Mouse (Mus musculus) MEL (cell line): ENCODE measurements around the gene Edrf1. TPM values are rescaled to one million over a fixed set of nuclear protein-coding genes. Genes with fewer than 3 reads are reported as not detected.

ENCODE experiments used
- DNase-seq: peaks from one replicate; pipeline ENCODE4 v3.0.0; 2011; ENCODE audit warnings: low read depth, low spot score
- H3K27ac ChIP-seq: 2 replicates; pipeline ENCODE4 v1.5.1; 2012; ENCODE audit warnings: low read depth, mild to moderate bottlenecking, control low read depth, low read length, moderate library complexity; ENCODE audit not compliant: control insufficient read depth
- H3K27me3 ChIP-seq, 2 experiments: fragments of 150-350 bp in 1 of 2; sonication (generic) in 1 of 2; 2 replicates each; pipeline ENCODE4 v1.6.1; 2012; ENCODE audit warnings: low read length in 2 of 2, mild to moderate bottlenecking in 2 of 2, improper control_type of control experiment in 1 of 2, moderate library complexity in 1 of 2; ENCODE audit not compliant: insufficient read depth in 2 of 2, control insufficient read depth in 1 of 2
- H3K36me3 ChIP-seq, 2 experiments: 2 replicates each; pipeline ENCODE4 v1.6.1; 2012 to 2014; ENCODE audit warnings: low read length in 2 of 2, improper control_type of control experiment in 1 of 2, inconsistent platforms in 1 of 2, mild to moderate bottlenecking in 1 of 2; ENCODE audit not compliant: insufficient read depth in 2 of 2, control insufficient read depth in 1 of 2
- H3K4me1 ChIP-seq, 2 experiments: fragments of 150-350 bp in 1 of 2; sonication (generic) in 1 of 2; 2 replicates each; pipeline ENCODE4 v1.6.1; 2012; ENCODE audit warnings: low read length in 2 of 2, improper control_type of control experiment in 1 of 2, mild to moderate bottlenecking in 1 of 2; ENCODE audit not compliant: insufficient read depth in 2 of 2, control insufficient read depth in 1 of 2
- H3K4me3 ChIP-seq, 2 experiments: fragments of 150-350 bp in 1 of 2; sonication (generic) in 1 of 2; 2 replicates each; pipeline ENCODE4 v1.5.1; 2012; ENCODE audit warnings: low read depth in 2 of 2, low read length in 2 of 2, mild to moderate bottlenecking in 2 of 2, moderate library complexity in 2 of 2, control low read depth in 1 of 2, improper control_type of control experiment in 1 of 2; ENCODE audit not compliant: control insufficient read depth in 1 of 2, insufficient read depth in 1 of 2
- H3K79me2 ChIP-seq: 2 replicates; pipeline ENCODE4 v1.6.1; 2012; ENCODE audit warnings: mild to moderate bottlenecking, low read length, moderate library complexity; ENCODE audit not compliant: control insufficient read depth, poor library complexity, insufficient read depth
- H3K9ac ChIP-seq: 2 replicates; pipeline ENCODE4 v1.6.1; 2012; ENCODE audit warnings: low read depth, mild to moderate bottlenecking, control low read depth, low read length, moderate library complexity; ENCODE audit not compliant: control insufficient read depth, poor library complexity, severe bottlenecking
- H3K9me3 ChIP-seq: fragments of 150-350 bp; sonication (generic); replicated peaks from 2 replicates; pipeline ENCODE4 v1.6.1; 2012; ENCODE audit warnings: mild to moderate bottlenecking, low read length, improper control_type of control experiment, moderate library complexity; ENCODE audit not compliant: insufficient read depth
- BHLHE40 ChIP-seq: IDR thresholded peaks from 2 replicates; pipeline ENCODE4 v1.6.1; 2012; ENCODE audit warnings: low read depth, mild to moderate bottlenecking, inconsistent platforms, low read length, improper control_type of control experiment, borderline replicate concordance
- CHD2 ChIP-seq: IDR thresholded peaks from 2 replicates; pipeline ENCODE4 v1.6.1; 2011; ENCODE audit warnings: low read length, improper control_type of control experiment
- CTCF ChIP-seq, 3 experiments: IDR thresholded peaks in 2 of 3; conservative IDR thresholded peaks in 1 of 3; 2 replicates each; pipeline ENCODE4 v1.5.1; 2011 to 2012; ENCODE audit warnings: low read length in 3 of 3, low read depth in 2 of 3, mild to moderate bottlenecking in 2 of 3, improper control_type of control experiment in 1 of 3, inconsistent platforms in 1 of 3, mixed read lengths in 1 of 3, moderate library complexity in 1 of 3; ENCODE audit not compliant: control insufficient read depth in 1 of 3, insufficient read depth in 1 of 3, poor library complexity in 1 of 3, severe bottlenecking in 1 of 3
- EP300 ChIP-seq, 2 experiments: IDR thresholded peaks; 2 replicates each; pipeline ENCODE4 v1.6.1; 2011; ENCODE audit warnings: improper control_type of control experiment in 2 of 2, low read length in 2 of 2, low read depth in 1 of 2, mild to moderate bottlenecking in 1 of 2
- GABPA ChIP-seq: IDR thresholded peaks from 2 replicates; pipeline ENCODE4 v1.6.1; 2012; ENCODE audit warnings: low read depth, mild to moderate bottlenecking, inconsistent platforms, low read length, improper control_type of control experiment, moderate library complexity
- GATA1 ChIP-seq: IDR thresholded peaks from 2 replicates; pipeline ENCODE4 v1.6.1; 2011; ENCODE audit warnings: low read depth, low read length, improper control_type of control experiment
- HCFC1 ChIP-seq: IDR thresholded peaks from 2 replicates; pipeline ENCODE4 v1.6.1; 2012; ENCODE audit warnings: low read depth, mild to moderate bottlenecking, inconsistent platforms, low read length, improper control_type of control experiment, moderate library complexity
- KAT2A ChIP-seq: conservative IDR thresholded peaks from 2 replicates; pipeline ENCODE4 v1.6.1; 2012; ENCODE audit warnings: low read depth, low read length, improper control_type of control experiment, inconsistent platforms
- MAFK ChIP-seq: IDR thresholded peaks from 2 replicates; pipeline ENCODE4 v1.6.1; 2011; ENCODE audit warnings: low read depth, mild to moderate bottlenecking, low read length, improper control_type of control experiment, borderline replicate concordance
- NELFE ChIP-seq: IDR thresholded peaks from 2 replicates; pipeline ENCODE4 v1.6.1; 2011; ENCODE audit warnings: low read depth, low read length, improper control_type of control experiment
- NRF1 ChIP-seq: IDR thresholded peaks from 2 replicates; pipeline ENCODE4 v1.6.1; 2014; ENCODE audit warnings: low read depth, mild to moderate bottlenecking, inconsistent platforms, low read length, improper control_type of control experiment, moderate library complexity; ENCODE audit not compliant: poor library complexity, insufficient read depth, severe bottlenecking
- RAD21 ChIP-seq: IDR thresholded peaks from 2 replicates; pipeline ENCODE4 v1.6.1; 2011; ENCODE audit warnings: mild to moderate bottlenecking, low read depth, low read length, improper control_type of control experiment
- RCOR1 ChIP-seq: IDR thresholded peaks from 2 replicates; pipeline ENCODE4 v1.6.1; 2012; ENCODE audit warnings: low read depth, mild to moderate bottlenecking, inconsistent platforms, low read length, improper control_type of control experiment
- TAL1 ChIP-seq: IDR thresholded peaks from 2 replicates; pipeline ENCODE4 v1.6.1; 2012; ENCODE audit warnings: mild to moderate bottlenecking, inconsistent platforms, low read length, moderate library complexity, mixed read lengths
- TBP ChIP-seq: IDR thresholded peaks from 2 replicates; pipeline ENCODE4 v1.8.0; 2011; ENCODE audit warnings: low read depth, low read length, improper control_type of control experiment
- TCF12 ChIP-seq: IDR thresholded peaks from 2 replicates; pipeline ENCODE4 v1.6.1; 2014; ENCODE audit warnings: low read depth, mild to moderate bottlenecking, inconsistent platforms, low read length, improper control_type of control experiment, moderate library complexity
- USF2 ChIP-seq, 2 experiments: IDR thresholded peaks; 2 replicates each; pipeline ENCODE4 v1.6.1; 2011 to 2012; ENCODE audit warnings: improper control_type of control experiment in 2 of 2, low read length in 2 of 2, borderline replicate concordance in 1 of 2, inconsistent platforms in 1 of 2, low read depth in 1 of 2, mild to moderate bottlenecking in 1 of 2; ENCODE audit not compliant: insufficient read depth in 1 of 2
- ZMIZ1 ChIP-seq: IDR thresholded peaks from 2 replicates; pipeline ENCODE4 v1.6.1; 2012; ENCODE audit warnings: low read depth, mild to moderate bottlenecking, inconsistent platforms, low read length, improper control_type of control experiment, moderate library complexity
- ZNF384 ChIP-seq: IDR thresholded peaks from 2 replicates; pipeline ENCODE4 v1.6.1; 2012; ENCODE audit warnings: low read depth, mild to moderate bottlenecking, inconsistent platforms, low read length, improper control_type of control experiment
- polyA plus RNA-seq, 2 experiments: library from polyadenylated mRNA; stranded (reverse) in 1 of 2; unstranded in 1 of 2; fragments of >175 nt in 1 of 2; fragments of >200 nt in 1 of 2; gene quantifications; 2 replicates each; pipeline versions ENCODE4 v1.2.1 to v1.2.4; 2012; ENCODE audit warnings: low replicate concordance in 2 of 2, low read depth in 1 of 2; ENCODE audit not compliant: insufficient read length in 2 of 2, insufficient read depth in 1 of 2, missing spikeins in 1 of 2
- total RNA-seq: library from RNA; depleted of rRNA; stranded (reverse); fragments of 300-350 nt; gene quantifications from 2 replicates; pipeline ENCODE4 v1.2.3, GENCODE M21; 2012

Gene Edrf1
- total and polyA plus RNA-seq, 3 experiments = 17.8 to 104 (median 28.1) TPM

DNA sequence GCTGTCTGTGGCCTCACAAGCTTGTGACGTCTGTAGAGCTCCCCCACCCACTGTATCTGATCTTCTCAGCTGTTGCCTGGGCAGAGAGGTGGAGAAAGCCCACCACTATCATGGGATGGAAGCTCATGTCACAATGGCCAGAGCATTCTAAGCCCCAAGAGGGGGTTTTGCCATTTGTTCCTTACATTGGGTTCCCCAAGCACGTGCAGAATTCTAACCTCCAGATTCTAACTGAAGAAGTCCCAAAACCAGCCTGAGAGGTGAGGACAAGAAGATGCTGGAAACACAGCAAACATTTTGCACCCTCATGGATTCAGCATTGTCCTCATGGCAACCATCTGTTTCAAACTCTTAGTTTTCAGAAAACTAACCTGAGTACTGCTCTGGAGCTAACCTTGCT, 35.3 kb upstream of the Edrf1 start, which contains the start of gene Tex36:
Gene Tex36, minus strand, starts transcription at position 101 of the 400 bp plus-strand sequence.
- H3K27me3 ChIP-seq = 0 out of 4 replicates have a peak, but pooled peaks cover 0 to 2% of the 10 kb centered on the region in 2 experiments
- H3K4me3 ChIP-seq = no peak within 1 kb of the TSS
- H3K79me2 ChIP-seq = no peaks in the 10 kb centered on the region
- no peaks in the 10 kb centered on the region for H3K9me3 ChIP-seq
- no peak for DNase-seq
- H3K27ac ChIP-seq = no peak within 1 kb of the TSS
- no peaks in the 10 kb centered on the region for H3K4me1 ChIP-seq
- TF ChIP-seq EP300 (IDR thresholded peaks at IDR 0.05; ENCODE audit: low read depth in 1 of 2, low read length in 2 of 2) (no peak), HCFC1 (no peak), NRF1 (no peak), RAD21 (no peak), ZNF384 (no peak), MAFK (no peak), ZMIZ1 (no peak), KAT2A (no peak), CHD2 (no peak), TBP (no peak), TCF12 (no peak), BHLHE40 (no peak), TAL1 (no peak), USF2 (IDR thresholded peaks at IDR 0.05; ENCODE audit: borderline replicate concordance in 1 of 2, insufficient read depth in 1 of 2, low read depth in 1 of 2, low read length in 2 of 2) (no peak), RCOR1 (no peak), CTCF (IDR thresholded peaks at IDR 0.05 in 2 of 3, conservative IDR thresholded peaks at IDR 0.05 in 1 of 3; ENCODE audit: control insufficient read depth in 1 of 3, insufficient read depth in 1 of 3, low read depth in 2 of 3, low read length in 3 of 3, poor library complexity in 1 of 3, severe bottlenecking in 1 of 3) (no peak)
- H3K36me3 ChIP-seq = no peaks in the 10 kb centered on the region
- H3K9ac ChIP-seq = no peak within 1 kb of the TSS

GRCm38 (mm10) chr7:133603156-133603555, 34.2 kb upstream of the Edrf1 start:
- H3K27me3 ChIP-seq = no peaks in the 10 kb centered on the region
- H3K4me1 ChIP-seq = no peaks in the 10 kb centered on the region
- no peaks in the 10 kb centered on the region for H3K79me2 ChIP-seq
- no peak overlapping the region for H3K4me3 ChIP-seq
- no peak for DNase-seq
- TF ChIP-seq GABPA (no peak), GATA1 (no peak), TBP (no peak), TCF12 (no peak), NELFE (no peak), NRF1 (no peak)
- H3K9me3 ChIP-seq = no peaks in the 10 kb centered on the region
- H3K27ac ChIP-seq = no peak overlapping the region
- H3K9ac ChIP-seq = no peak overlapping the region
- no peaks in the 10 kb centered on the region for H3K36me3 ChIP-seq
